Mouse (Mus musculus): Measurements from ENCODE around the gene Plscr1. TPM values are rescaled to one million over a fixed set of nuclear protein-coding genes. Genes with fewer than 3 reads are reported as not detected.

The Plscr1 gene
- polyA plus RNA-seq (2017; shearing (Covaris generic)), result 100 to 1,000 TPM in 2 of 3 experiments, 10 to 100 TPM in 1; 87.2 to 159 (median 107) TPM

DNA sequence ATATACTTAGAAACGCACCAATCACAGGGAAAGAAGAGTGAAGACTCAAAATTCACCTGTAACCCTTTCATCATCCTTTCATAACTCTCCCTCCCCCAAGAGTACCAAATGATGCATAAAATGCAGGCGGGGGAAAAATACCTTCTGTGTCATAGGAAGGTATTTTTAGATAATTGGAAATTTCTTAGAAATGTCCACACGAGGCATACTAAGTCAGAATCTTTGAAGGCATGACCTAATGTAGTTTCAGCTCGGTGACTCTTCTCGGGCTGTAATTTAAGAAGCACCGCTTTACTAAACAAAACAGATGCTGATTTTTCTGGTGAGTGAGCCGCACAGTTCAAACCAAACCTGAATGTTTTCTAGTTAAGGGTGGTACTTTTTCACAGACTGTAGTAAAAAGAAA, at the start of gene Plscr1:
Gene Plscr1, plus strand, starts transcription at position 304 of the 406 bp plus-strand sequence.
- peak; percentile 44 for ATAC-seq

DNA sequence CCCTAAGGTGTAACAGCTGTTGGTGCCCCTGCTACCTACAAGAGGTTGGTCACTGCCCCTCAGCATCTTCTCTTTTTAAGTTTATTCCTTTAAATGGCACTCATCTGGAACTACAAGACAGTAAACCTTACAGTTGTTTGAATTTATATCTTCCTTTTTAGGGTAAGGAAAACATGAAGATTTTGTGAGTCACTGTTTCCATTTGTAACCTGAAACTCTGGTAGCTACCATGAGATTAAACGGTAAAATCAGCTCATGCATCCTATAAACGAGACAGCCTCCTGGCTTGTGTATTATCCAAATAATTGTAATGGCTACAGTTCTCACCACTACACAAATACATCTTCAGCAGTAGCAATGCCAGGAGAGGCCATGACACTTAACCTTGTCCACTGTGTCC, 45.2 kb upstream of the Plscr1 start:
- no peak for ATAC-seq

DNA sequence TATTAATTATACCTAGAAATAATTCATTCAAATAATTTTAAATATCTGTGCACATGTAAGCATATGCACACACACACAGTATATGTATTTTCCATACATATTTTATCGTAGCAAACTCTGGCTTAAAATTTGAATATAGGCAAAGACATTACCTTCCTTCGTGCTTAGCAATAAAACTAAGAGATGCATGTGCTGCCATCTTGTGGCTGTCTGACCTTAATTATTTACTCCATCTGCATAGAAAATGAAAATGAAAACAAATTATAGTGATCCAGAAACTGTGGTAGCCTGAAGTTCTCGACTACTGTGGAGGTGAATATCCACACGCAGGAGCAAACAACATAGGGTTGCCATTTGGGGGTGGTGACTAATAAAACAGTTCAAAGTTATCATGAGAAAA, 42.2 kb upstream of the Plscr1 start:
- peak; percentile 89 for ATAC-seq

DNA sequence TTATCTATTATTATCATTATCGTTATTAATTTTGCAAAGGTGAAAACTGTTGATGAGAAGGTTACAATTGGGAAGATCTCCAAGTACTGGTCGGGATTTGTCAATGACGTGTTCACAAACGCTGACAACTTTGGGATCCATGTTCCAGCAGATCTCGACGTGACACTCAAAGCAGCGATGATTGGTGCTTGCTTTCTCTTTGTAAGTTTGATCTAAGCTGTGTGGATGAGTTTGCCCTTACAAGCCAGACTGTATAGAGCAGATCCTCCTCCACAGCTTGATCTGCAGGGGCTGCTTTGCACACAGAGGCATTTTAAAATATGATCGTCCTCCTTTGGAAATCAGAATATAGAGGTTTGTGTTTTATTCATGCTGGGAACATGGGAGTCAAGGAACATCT, 41.8 kb upstream of the Plscr1 start:
- ATAC-seq, result no peak

GRCm38 (mm10) chr9:92209850-92210249, 39.7 kb upstream of the Plscr1 start:
- ATAC-seq, result no peak

- ATAC-seq, result no peak
Measured at GRCm38 (mm10) chr9:92210386-92210967, 39.1 kb upstream of the Plscr1 start.

DNA sequence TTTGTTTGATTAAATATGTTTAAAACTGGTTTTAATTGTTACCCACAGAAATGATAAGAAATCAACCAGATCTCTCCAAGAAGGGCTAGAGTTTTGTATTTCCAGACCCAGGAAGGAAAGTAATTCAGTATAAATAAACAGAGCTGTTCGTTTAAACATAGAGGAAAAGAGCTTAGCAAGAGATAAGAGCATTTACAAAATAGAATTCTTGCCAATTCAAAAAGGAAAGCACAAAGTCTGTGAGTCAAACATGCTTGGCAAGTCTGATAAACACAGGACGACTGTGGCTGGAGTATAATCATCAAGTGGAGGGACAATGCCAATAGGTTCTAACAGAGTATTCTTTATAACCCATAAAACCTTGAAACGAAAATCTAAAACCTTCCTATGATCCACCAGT, 38.5 kb upstream of the Plscr1 start:
- no peak for ATAC-seq

- peak; percentile 70 for ATAC-seq
Measured at GRCm38 (mm10) chr9:92217484-92217883, 32.1 kb upstream of the Plscr1 start.

DNA sequence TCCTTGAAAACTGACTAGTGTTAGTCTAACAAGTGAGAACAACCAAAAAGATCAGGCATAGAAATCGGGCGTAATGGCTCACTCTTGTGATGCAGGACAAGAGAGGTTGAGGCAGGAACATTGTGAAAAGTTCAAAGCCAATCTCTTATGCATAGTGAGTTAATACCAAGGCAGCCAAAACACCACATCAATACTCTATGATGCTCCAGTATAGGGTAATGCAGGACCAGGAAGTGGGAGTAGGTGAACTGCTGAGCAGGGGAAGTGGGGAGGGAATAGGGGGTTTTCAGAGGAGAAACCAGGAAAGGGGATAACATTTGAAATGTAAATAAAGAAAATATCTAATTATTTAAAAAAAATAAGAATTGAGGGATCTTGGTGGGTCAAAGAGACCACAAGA, 31.7 kb upstream of the Plscr1 start:
- ATAC-seq, result peak; percentile 57

DNA sequence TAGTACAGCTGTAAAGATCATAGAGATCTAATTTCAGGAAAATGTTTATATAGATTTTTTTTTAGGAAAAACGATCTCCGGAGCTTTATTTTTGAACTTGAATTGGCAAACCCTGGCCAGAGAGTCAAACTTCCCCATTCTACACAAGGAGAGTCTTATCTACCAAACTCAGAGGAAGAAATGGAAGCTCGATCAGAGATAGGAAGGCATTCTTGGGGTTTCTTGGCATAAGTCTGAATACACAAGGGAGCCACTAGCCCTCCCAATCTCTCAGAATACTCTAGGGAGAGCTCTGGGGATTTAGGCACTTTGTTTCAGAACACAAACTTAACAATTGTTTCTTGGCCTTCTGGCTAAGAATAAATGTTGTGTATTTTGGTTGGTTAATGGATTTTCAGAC, 29.4 kb upstream of the Plscr1 start:
- ATAC-seq, result no peak

DNA sequence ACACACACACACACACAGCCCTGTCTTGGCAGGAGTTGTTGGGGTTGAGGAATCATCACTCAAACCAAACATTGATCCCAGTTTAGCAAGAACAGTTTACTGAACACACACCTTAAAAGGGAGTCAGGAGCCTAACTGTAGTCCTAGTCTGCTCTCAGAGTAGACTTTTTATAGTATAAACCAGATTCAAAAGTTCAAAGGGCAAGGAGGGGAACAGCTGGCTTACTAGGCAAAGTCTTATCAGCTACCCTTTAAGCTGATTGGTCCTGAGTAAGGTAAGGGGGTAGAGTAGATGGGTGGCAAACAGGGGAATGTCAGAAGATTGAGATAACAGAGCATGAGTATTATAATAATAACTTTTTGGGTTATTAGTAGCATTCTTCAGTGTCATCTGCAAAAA, 28.1 kb upstream of the Plscr1 start:
- ATAC-seq, result no peak

DNA sequence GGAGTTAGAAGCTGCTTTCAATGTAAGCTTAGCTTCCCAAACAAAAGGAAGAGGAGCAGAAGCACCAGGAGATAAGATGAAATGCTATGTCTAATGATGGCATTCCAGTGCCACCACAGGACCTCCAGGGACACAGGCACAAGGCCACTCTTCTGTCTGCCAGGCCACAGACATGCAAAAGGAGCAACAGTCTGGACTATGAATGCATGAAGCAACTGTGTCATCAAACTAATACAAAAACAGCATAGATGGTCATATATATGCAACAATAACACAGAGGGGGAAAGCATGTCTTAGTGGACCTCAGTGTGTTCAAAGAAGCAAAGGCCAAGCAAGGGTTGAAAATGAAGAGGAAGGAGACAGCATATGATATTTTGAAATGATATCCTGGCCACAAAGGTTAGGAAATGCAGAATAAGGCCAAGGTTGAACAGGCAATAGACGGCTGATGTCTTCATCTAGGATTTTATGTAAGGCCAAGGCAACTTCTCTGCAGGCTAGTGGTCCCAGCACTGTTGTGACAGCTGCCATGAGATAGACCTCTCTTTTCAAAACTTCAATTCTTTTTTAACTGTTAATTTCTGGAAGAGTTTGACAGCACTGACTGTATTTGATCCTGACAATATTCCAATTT, 24.8 kb upstream of the Plscr1 start:
- no peak for ATAC-seq

GRCm38 (mm10) chr9:92226127-92226655, 23.4 kb upstream of the Plscr1 start:
- no peak for ATAC-seq

DNA sequence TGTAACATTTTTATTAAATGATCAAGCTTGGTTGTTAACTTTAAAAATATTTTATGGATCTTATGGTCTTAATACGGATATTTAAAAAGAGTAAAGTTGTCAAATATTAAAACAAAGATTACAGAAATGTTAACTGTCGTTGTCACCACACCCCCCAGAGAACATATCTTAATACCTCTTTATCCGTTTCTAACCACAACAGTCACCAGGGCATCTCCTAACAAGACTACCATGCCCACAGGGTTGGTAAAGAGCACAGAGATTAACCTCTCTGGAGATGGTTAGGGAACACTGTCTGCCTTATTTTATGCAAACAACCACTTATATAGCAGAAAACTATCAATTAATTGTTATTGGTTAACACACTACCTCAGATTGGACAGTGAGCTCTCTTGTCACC, 22.8 kb upstream of the Plscr1 start:
- ATAC-seq, result no peak

DNA sequence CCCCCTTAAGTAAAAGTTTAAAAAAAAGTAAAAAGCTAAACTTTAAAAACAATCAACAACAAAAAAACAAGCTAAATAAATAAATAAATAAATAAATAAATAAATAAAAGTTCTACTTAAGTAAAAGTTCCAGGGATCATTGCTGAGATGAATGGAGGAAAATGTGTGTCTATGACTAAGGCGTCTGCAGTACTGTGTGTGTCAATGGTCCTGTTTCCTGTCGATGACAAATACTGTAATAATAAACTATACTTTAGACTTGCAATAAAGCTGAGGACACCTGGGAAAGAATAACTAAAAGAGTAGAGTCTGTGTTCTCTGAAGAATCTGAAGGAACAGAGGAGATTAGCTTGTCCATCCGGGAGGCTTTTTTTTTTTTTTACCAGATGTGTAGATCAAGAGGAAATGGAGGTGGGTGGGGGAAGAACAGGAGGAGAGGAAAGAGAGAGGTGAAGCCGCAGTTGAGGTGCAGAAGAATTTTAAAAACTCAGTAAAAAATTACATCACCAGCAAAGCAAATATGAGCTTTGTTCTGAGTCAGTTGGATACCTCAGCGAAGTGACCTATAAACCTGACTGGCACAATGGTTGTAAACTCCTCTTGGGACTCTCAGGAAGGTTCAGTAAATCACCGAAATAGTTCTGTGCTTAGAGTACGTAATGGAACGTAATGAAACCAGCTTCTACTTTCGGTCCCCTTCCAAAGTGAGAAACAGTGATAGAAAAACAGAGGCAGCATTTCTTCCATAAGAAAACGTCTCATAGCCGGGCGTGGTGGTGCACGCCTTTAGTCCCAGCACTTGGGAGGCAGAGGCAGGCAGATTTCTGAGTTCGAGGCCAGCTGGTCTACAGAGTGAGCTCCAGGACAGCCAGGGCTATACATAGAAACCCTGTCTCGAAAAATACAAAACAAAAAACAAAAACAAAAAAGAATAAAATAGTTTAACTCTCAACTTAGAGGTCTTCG, 20.4 kb upstream of the Plscr1 start:
- peak; percentile 86 for ATAC-seq

GRCm38 (mm10) chr9:92229833-92230205, 19.7 kb upstream of the Plscr1 start:
- ATAC-seq, result peak; percentile 47

- no peak for ATAC-seq
Measured at GRCm38 (mm10) chr9:92234901-92235458, 14.6 kb upstream of the Plscr1 start.

- ATAC-seq, result no peak
Measured at GRCm38 (mm10) chr9:92248773-92249446, 640 bp upstream of the Plscr1 start.

GRCm38 (mm10) chr9:92249987-92250772, 630 bp downstream of the Plscr1 start:
- ATAC-seq, result peak; percentile 56

DNA sequence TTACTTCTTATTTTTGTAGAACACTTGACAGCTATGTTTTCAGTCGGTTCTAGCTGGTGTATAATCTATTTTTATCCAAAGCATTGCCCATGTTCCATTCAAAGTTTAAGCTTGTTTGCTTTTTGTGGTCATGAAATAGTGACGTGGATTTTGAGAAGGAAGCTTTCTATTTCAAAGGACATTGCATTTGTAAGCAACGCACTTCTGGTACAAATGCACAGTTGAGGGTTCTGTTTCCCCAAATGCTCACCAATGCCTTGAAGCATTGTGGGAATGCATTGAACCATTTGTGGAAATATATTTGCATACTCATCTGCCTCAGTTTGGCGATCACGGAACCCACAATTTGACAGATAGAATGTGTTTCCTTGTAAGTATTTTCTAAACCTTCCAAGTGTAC, 3.2 kb downstream of the Plscr1 start:
- ATAC-seq, result peak; percentile 25

DNA sequence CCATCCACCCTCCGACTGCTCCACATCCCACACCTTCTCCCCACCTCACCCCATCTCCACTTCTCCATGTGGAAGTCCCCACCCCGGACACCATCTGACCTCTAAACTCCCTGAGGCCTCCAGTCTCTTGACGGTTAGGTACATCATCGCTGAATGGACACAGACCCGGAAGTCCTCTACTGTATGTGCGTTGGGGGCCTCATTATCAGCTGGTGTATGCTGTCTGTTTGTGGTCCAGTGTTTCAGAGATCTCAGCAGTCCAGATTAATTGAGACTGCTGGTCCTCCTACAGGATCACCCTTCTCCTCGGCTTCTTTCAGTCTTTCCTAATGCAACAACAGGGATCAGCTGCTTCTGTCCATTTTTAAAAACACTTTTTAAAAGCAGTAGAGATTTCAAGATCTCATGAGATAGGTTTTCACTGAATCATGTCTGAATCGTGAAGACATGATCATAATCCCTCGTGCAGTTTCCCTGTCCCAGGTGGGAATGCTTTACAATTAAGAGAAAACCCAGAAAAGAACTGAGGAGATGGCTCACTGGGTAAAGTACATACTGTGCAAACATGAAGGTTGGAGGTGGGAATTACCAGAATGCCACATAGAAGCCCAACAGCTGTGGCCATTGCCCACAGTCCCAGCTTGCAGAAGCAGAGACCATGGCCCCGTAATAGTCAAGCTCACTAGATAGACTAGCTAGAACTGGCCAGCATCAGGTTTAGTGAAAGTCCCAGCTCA, 4.2 kb downstream of the Plscr1 start:
- no peak for ATAC-seq

Data from inflammation-experienced regulatory T-cells, adult 6 months (primary cell).